Comparison of ENCODE assay signal across 8 mouse cellular contexts in genomic region chr11:117986126-117987031, GRCm38 (mm10). TPM values are rescaled to one million over a fixed set of nuclear protein-coding genes. Genes with fewer than 3 reads are reported as not detected.
DNase-seq lines count a peak whose midpoint lies in the region; ATAC-seq and TF ChIP-seq lines count a peak whose summit lies in the region.

Gene Pgs1 (plus strand): TSS chr11:117986292.

- H3K9ac ChIP-seq in heart, embryonic 12.5 days, result peak within 1 kb of the TSS; percentile 96
- peak within 1 kb of the TSS; percentile 92 for H3K9ac ChIP-seq in kidney, embryonic 16.5 days (replicated peaks; ENCODE audit: low read length)
- H3K9ac ChIP-seq in liver, embryonic 12.5 days, result peak within 1 kb of the TSS; percentile 90

- H3K9me3 ChIP-seq in erythroblast, embryonic 14.5 days (ENCODE audit: control insufficient read depth, low read length), result no peaks in the 10 kb centered on the region
- H3K9me3 ChIP-seq in heart, embryonic 12.5 days (replicated peaks), result no peaks in the 10 kb centered on the region
- H3K9me3 ChIP-seq in kidney, embryonic 16.5 days (ENCODE audit: low read length), result no peaks in the 10 kb centered on the region
- H3K9me3 ChIP-seq in liver, embryonic 12.5 days (replicated peaks), result no peaks in the 10 kb centered on the region

- H3K4me2 ChIP-seq in heart, embryonic 12.5 days, result peak within 1 kb of the TSS; percentile 92
- peak within 1 kb of the TSS; percentile 89 for H3K4me2 ChIP-seq in kidney, embryonic 16.5 days (replicated peaks; ENCODE audit: low read depth, low read length)
- peak within 1 kb of the TSS; percentile 88 for H3K4me2 ChIP-seq in liver, embryonic 12.5 days

- H3K27ac ChIP-seq in heart, embryonic 12.5 days (ENCODE audit: poor library complexity, severe bottlenecking), result peak within 1 kb of the TSS; percentile 63
- H3K27ac ChIP-seq in kidney, embryonic 16.5 days (ENCODE audit: low read length), result peak within 1 kb of the TSS; percentile 35; the same call in 1 of the 2 replicates
- peak within 1 kb of the TSS; percentile 85 for H3K27ac ChIP-seq in liver, embryonic 12.5 days

- H3K4me1 ChIP-seq in erythroblast, embryonic 14.5 days (ENCODE audit: control insufficient read depth), result peaks cover 54% of the 10 kb centered on the region
- H3K4me1 ChIP-seq in heart, embryonic 12.5 days (replicated peaks), result peaks cover 38% of the 10 kb centered on the region
- peaks cover 29% of the 10 kb centered on the region for H3K4me1 ChIP-seq in kidney, embryonic 16.5 days (ENCODE audit: insufficient read depth, low read length)
- peaks cover 49% of the 10 kb centered on the region for H3K4me1 ChIP-seq in liver, embryonic 12.5 days

- H3K36me3 ChIP-seq in erythroblast, embryonic 14.5 days (ENCODE audit: control insufficient read depth), result 0 out of 2 replicates have a peak, but pooled peaks cover 3% of the 10 kb centered on the region
- no peaks in the 10 kb centered on the region for H3K36me3 ChIP-seq in heart, embryonic 12.5 days
- H3K36me3 ChIP-seq in kidney, embryonic 16.5 days (ENCODE audit: insufficient read depth, low read length), result no peaks in the 10 kb centered on the region
- no peaks in the 10 kb centered on the region for H3K36me3 ChIP-seq in liver, embryonic 12.5 days
- H3K36me3 ChIP-seq in splenic B cell, adult 2 months (ENCODE audit: control insufficient read depth, insufficient read depth, low read length, poor library complexity, severe bottlenecking), result no peaks in the 10 kb centered on the region

- peak; percentile 88 for TF ChIP-seq POLR2A in brain, embryonic 14.5 days (IDR thresholded peaks at IDR 0.05; ENCODE audit: borderline replicate concordance, extremely low read depth, insufficient read depth, insufficient read length, poor library complexity, severe bottlenecking)

- H3K4me3 ChIP-seq in erythroblast, embryonic 14.5 days (replicated peaks), result peak within 1 kb of the TSS; percentile 94
- H3K4me3 ChIP-seq in heart, embryonic 12.5 days, result peak within 1 kb of the TSS; percentile 100
- H3K4me3 ChIP-seq in kidney, embryonic 16.5 days (ENCODE audit: low read length), result peak within 1 kb of the TSS; percentile 98
- H3K4me3 ChIP-seq in liver, embryonic 12.5 days, result peak within 1 kb of the TSS; percentile 96

- ATAC-seq in heart, embryonic 12.5 days (ENCODE audit: insufficient number of reproducible peaks, low FRiP score), result peak; percentile 84
- ATAC-seq in kidney, embryonic 16.5 days (ENCODE audit: low FRiP score, low TSS enrichment), result peak; percentile 82
- ATAC-seq in liver, embryonic 12.5 days, result peak; percentile 84

- TF ChIP-seq CTCF in brain, embryonic 14.5 days (IDR thresholded peaks at IDR 0.05; ENCODE audit: borderline replicate concordance, extremely low read depth, insufficient read depth, insufficient read length), result no peak

- WGBS in heart, embryonic 12.5 days, result 7% methylated on average over 51 of the region's 51 CpGs
- 6% methylated on average over 50 of the region's 51 CpGs for WGBS in kidney, embryonic 16.5 days
- WGBS in liver, embryonic 12.5 days (ENCODE audit: insufficient replicate concordance), result 8% methylated on average over 51 of the region's 51 CpGs

- peak; percentile 93 for DNase-seq in CD4-positive helper T cell, adult 2 months (ENCODE audit: low read depth, low spot score)
- DNase-seq in brain, embryonic 14.5 days (ENCODE audit: low read depth), result peak; percentile 96
- peak; percentile 94 for DNase-seq in naive thymus-derived CD4-positive, alpha-beta T cell, adult 2 months (ENCODE audit: low read depth)
- DNase-seq in splenic B cell, adult 2 months (ENCODE audit: low read depth, low spot score), result peak; percentile 91

- H3K27me3 ChIP-seq in erythroblast, embryonic 14.5 days (ENCODE audit: control insufficient read depth), result peaks cover 18% of the 10 kb centered on the region
- no peaks in the 10 kb centered on the region for H3K27me3 ChIP-seq in heart, embryonic 12.5 days (replicated peaks)
- H3K27me3 ChIP-seq in kidney, embryonic 16.5 days (ENCODE audit: insufficient read depth, low read length), result no peaks in the 10 kb centered on the region
- peaks cover 11% of the 10 kb centered on the region; the same call in 1 of the 2 replicates for H3K27me3 ChIP-seq in liver, embryonic 12.5 days (replicated peaks)
- H3K27me3 ChIP-seq in splenic B cell, adult 2 months (ENCODE audit: control insufficient read depth, insufficient read depth, low read length, poor library complexity, severe bottlenecking), result no peaks in the 10 kb centered on the region

RNA-seq across cellular contexts. Expression of gene Pgs1, which starts in this region (rescaled TPM):
- 48.5 and 55.7 TPM in 2 replicates for polyA plus RNA-seq in brain, embryonic 14.5 days (2012; rRNA removed)
- 2.6 and 2.8 TPM in 2 replicates for polyA plus RNA-seq in erythroblast, embryonic 14.5 days (2012)
- polyA plus RNA-seq in heart, embryonic 12.5 days (2016; fragmentation: Nextera tagmentation; extraction: Ambion mirVana), result 28.9 and 29.6 TPM in 2 replicates
- 37.5 and 41.8 TPM in 2 replicates for polyA plus RNA-seq in kidney, embryonic 16.5 days (2015; fragmentation: Nextera tagmentation; extraction: Ambion mirVana)
- polyA plus RNA-seq in liver, embryonic 12.5 days (2016; fragmentation: Nextera tagmentation; extraction: Ambion mirVana), result 26.4 and 29.6 TPM in 2 replicates

Comparison
In these comparisons a context has a peak if more than half of its experiments do, and no peak if none do; other contexts are left out.
1. Peak in every context shown above with its lines: DNase-seq, ATAC-seq, H3K4me3 ChIP-seq and H3K27ac ChIP-seq.
2. H3K27ac ChIP-seq: peak in every context shown above with its lines; median percentile 85 in liver, embryonic 12.5 days; 63 in heart, embryonic 12.5 days; 35 in kidney, embryonic 16.5 days.